Mouse (Mus musculus): ENCODE measurements at regions not wholly inside any gene's neighbourhood (a gene's known extent, or its start where the extent isn't known, plus 50 kb on each side); places are given as distances from the start of the nearest gene placed in this dataset.

DNA sequence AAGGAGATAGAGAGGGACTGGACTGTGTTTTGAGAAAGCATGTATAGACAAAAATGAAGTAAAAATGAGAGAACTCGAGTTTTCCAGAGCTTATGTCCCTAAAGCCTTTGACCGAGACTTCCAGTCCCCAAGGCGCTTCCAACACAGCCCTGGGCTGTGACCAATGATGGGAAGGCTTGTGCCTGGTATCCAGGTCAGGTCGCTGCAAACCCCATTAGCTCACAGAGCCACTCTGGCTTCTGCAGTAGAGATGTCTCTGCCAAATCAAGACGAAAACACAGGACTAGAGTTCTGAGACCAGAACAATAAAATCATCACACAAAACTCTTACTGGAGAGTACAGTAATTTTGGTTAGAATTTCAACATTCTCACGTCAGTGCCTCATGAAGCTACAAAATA is 218.5 kb upstream of the Zfp637 start:
- WGBS, result 79% methylated on average over 6 of the region's 6 CpGs
- no peak overlapping the region for H3K9ac ChIP-seq
- H3K4me3 ChIP-seq (ENCODE audit: low read depth, low read length), result no peak overlapping the region
- ATAC-seq, result no peak
- H3K27ac ChIP-seq (ENCODE audit: low read depth, low read length), result no peak overlapping the region
- H3K4me2 ChIP-seq (ENCODE audit: low read depth), result no peak overlapping the region
- no peaks in the 10 kb centered on the region for H3K36me3 ChIP-seq (ENCODE audit: insufficient read depth)
- no peaks in the 10 kb centered on the region for H3K27me3 ChIP-seq (ENCODE audit: insufficient read depth, low read length)
- 0 out of 2 replicates have a peak, but pooled peaks cover 8% of the 10 kb centered on the region for H3K9me3 ChIP-seq (ENCODE audit: low read length)
- no peaks in the 10 kb centered on the region for H3K4me1 ChIP-seq (ENCODE audit: insufficient read depth)
- TF ChIP-seq CTCF (IDR thresholded peaks at IDR 0.05; ENCODE audit: low read depth), result no peak
- DNase-seq, result no peak

DNA sequence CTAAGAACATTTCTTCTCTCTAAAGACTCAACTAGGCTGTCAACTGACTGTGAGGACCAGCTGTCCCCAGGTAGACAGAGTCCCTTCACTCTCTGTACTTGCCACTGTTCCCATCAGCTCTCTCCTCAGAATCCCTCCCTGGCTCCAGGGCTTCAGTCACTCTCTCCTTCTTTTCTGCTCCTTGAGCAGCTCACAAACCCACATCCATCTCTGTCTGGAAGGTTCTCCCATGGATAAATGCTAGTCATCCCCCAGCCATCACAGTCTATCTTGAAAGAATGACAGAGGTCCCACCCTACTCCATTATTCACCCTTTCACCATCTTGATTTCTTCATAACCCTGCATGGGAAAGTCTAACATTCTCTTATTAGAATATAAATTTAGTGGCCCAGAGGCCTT is 218.0 kb upstream of the Zfp637 start:
- Histone ChIP-seq H3K27me3 (ENCODE audit: insufficient read depth, low read length) (no peaks in the 10 kb centered on the region), H3K9ac (no peak overlapping the region), H3K9me3 (ENCODE audit: low read length) (0 out of 2 replicates have a peak, but pooled peaks cover 8% of the 10 kb centered on the region), H3K36me3 (ENCODE audit: insufficient read depth) (no peaks in the 10 kb centered on the region), H3K27ac (ENCODE audit: low read depth, low read length) (no peak overlapping the region), H3K4me2 (ENCODE audit: low read depth) (no peak overlapping the region), H3K4me1 (ENCODE audit: insufficient read depth) (no peaks in the 10 kb centered on the region), H3K4me3 (ENCODE audit: low read depth, low read length) (no peak overlapping the region)
- no peak for ATAC-seq
- TF ChIP-seq CTCF (IDR thresholded peaks at IDR 0.05; ENCODE audit: low read depth), result no peak
- DNase-seq, result no peak

DNA sequence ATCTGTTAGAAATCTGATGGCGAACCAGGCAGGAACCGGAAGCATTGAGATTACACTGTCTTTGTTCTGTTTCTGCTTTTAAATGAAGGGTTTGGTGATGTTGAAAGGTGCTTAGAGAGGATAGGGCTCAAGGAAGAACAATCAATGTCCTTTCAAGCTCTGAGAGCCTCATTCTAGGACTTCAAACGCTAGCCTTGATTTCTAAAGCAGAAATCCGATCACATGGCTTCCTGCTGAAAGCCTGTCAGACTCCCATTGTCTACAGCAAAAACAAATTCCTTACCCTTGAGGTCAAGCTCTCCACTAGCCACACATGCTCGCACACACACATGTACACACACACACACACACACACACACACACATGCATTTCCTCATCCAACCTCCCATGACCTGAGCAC is 215.3 kb upstream of the Zfp637 start:
- Histone ChIP-seq H3K4me1 (ENCODE audit: insufficient read depth) (no peaks in the 10 kb centered on the region), H3K9me3 (ENCODE audit: low read length) (no peaks in the 10 kb centered on the region), H3K27me3 (ENCODE audit: insufficient read depth, low read length) (no peaks in the 10 kb centered on the region), H3K9ac (no peak overlapping the region), H3K27ac (ENCODE audit: low read depth, low read length) (no peak overlapping the region), H3K36me3 (ENCODE audit: insufficient read depth) (no peaks in the 10 kb centered on the region), H3K4me3 (ENCODE audit: low read depth, low read length) (no peak overlapping the region), H3K4me2 (ENCODE audit: low read depth) (no peak overlapping the region)
- DNase-seq (no peak), ATAC-seq (no peak)
- TF ChIP-seq CTCF (IDR thresholded peaks at IDR 0.05; ENCODE audit: low read depth), result no peak
- 17% methylated on average over 5 of the region's 5 CpGs for WGBS

DNA sequence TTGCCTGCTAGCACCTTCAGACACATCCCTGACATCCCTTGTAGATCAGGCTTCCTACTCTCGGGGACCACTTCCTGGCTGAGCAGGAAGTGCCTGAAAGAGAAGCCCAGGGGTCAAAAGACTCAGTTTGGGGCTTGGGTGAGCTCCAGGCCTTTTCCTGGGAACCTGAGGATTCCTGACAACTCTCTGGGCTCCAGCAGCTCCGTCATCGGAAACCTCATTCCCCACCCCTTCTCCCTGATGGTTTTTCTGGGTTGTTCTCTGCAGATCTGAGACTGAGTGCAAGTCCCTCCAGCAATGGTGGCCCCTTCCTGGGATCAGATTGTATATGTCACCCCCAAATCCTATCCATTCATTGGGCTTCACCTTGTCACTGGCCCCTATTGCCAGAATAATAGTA is 213.5 kb upstream of the Zfp637 start:
- 90% methylated on average over 3 of the region's 3 CpGs for WGBS
- Histone ChIP-seq H3K27ac (ENCODE audit: low read depth, low read length) (no peak overlapping the region), H3K4me1 (ENCODE audit: insufficient read depth) (no peaks in the 10 kb centered on the region), H3K4me2 (ENCODE audit: low read depth) (no peak overlapping the region), H3K9me3 (ENCODE audit: low read length) (no peaks in the 10 kb centered on the region), H3K4me3 (ENCODE audit: low read depth, low read length) (no peak overlapping the region), H3K27me3 (ENCODE audit: insufficient read depth, low read length) (no peaks in the 10 kb centered on the region), H3K9ac (no peak overlapping the region), H3K36me3 (ENCODE audit: insufficient read depth) (no peaks in the 10 kb centered on the region)
- DNase-seq (no peak), ATAC-seq (no peak)
- no peak for TF ChIP-seq CTCF (IDR thresholded peaks at IDR 0.05; ENCODE audit: low read depth)

DNA sequence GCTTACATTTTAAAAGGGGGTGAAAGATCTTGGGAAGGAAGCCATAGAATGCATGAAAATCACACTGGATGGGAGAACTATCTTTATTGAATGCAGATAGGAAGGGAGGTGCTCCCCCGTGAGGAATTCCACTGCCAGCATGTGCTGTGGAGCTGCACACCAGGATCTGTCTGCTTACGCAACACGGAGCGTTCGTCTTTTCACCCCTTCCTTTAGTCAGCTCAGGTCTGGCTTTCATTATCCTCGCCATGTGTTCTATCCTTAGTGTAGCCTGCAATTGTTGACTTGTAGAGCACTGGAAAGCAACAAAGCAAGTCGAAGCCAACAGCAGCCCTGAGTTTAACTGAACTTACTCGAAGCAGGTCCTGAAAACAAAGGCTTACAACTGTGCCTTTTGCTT is 194.4 kb upstream of the Zfp637 start:
- TF ChIP-seq CTCF (IDR thresholded peaks at IDR 0.05; ENCODE audit: low read depth), result peak; percentile 19; the same call in 1 of the 2 replicates
- no peak for DNase-seq

DNA sequence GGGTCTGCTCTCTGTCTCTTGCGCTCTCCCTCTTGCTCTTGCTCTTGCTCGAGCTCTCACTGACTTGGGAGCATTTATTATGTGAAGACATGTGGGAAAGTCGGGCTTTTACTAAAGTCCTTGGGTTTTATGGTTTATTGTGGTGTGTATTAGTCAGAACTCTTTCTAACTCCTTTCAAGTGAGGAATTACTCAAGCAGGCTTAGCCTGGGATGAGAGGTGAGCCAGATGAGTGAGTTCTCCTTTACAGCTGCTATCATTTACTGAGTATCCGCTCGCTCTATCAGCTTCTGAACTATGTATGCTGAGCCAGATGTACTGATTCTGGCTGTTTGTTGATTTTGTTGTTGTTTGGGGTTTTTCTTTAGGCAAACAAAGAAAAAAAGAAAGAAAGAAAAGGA is 190.4 kb upstream of the Zfp637 start:
- H3K27me3 ChIP-seq (ENCODE audit: insufficient read depth, low read length), result no peaks in the 10 kb centered on the region; the same call in 1 of the 2 replicates

More for the DNA sequence above, 194.4 kb upstream of the Zfp637 start:
- ATAC-seq, result no peak
- Histone ChIP-seq H3K9me3 (ENCODE audit: low read length) (no peaks in the 10 kb centered on the region), H3K36me3 (ENCODE audit: insufficient read depth) (no peaks in the 10 kb centered on the region), H3K4me3 (ENCODE audit: low read depth, low read length) (no peak overlapping the region), H3K9ac (no peak overlapping the region), H3K4me1 (ENCODE audit: insufficient read depth) (no peaks in the 10 kb centered on the region), H3K4me2 (ENCODE audit: low read depth) (no peak overlapping the region), H3K27ac (ENCODE audit: low read depth, low read length) (no peak overlapping the region), H3K27me3 (ENCODE audit: insufficient read depth, low read length) (no peaks in the 10 kb centered on the region; the same call in 1 of the 2 replicates)
- WGBS, result 77% methylated on average over 8 of the region's 8 CpGs

DNA sequence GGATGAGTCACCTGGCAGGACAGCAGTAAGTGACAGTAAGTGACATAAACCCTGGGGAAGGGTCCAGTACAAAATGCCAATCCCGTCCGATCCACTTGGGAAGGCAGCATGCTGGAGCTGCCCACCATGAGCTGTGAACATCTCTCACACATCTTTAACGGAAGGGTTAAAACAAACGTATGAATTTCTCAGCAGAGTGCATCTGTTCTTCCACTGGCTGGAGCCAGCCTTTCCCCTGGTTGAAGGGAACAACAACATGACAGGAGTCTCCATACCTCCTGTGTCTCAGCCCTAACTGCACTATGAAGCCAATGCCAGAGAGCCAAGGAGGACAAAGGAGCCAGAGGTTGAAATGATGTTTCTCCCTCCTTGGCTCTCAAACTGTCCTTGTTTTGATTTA is 189.4 kb upstream of the Zfp637 start:
- Histone ChIP-seq H3K9ac (no peak overlapping the region), H3K36me3 (ENCODE audit: insufficient read depth) (no peaks in the 10 kb centered on the region), H3K27ac (ENCODE audit: low read depth, low read length) (no peak overlapping the region), H3K4me1 (ENCODE audit: insufficient read depth) (no peaks in the 10 kb centered on the region), H3K27me3 (ENCODE audit: insufficient read depth, low read length) (no peaks in the 10 kb centered on the region), H3K4me2 (ENCODE audit: low read depth) (no peak overlapping the region), H3K4me3 (ENCODE audit: low read depth, low read length) (no peak overlapping the region), H3K9me3 (ENCODE audit: low read length) (no peaks in the 10 kb centered on the region)
- ATAC-seq, result no peak
- DNase-seq, result no peak
- WGBS, result 87% methylated on average over 4 of the region's 4 CpGs
- TF ChIP-seq CTCF (IDR thresholded peaks at IDR 0.05; ENCODE audit: low read depth), result no peak

More for the DNA sequence above, 190.4 kb upstream of the Zfp637 start:
- TF ChIP-seq CTCF (IDR thresholded peaks at IDR 0.05; ENCODE audit: low read depth), result no peak
- Histone ChIP-seq H3K4me2 (ENCODE audit: low read depth) (no peak overlapping the region), H3K36me3 (ENCODE audit: insufficient read depth) (no peaks in the 10 kb centered on the region), H3K9ac (no peak overlapping the region), H3K9me3 (ENCODE audit: low read length) (no peaks in the 10 kb centered on the region), H3K4me3 (ENCODE audit: low read depth, low read length) (no peak overlapping the region), H3K4me1 (ENCODE audit: insufficient read depth) (no peaks in the 10 kb centered on the region), H3K27ac (ENCODE audit: low read depth, low read length) (no peak overlapping the region)
- DNase-seq (no peak), ATAC-seq (no peak)
- WGBS, result 86% methylated on average over 5 of the region's 5 CpGs

DNA sequence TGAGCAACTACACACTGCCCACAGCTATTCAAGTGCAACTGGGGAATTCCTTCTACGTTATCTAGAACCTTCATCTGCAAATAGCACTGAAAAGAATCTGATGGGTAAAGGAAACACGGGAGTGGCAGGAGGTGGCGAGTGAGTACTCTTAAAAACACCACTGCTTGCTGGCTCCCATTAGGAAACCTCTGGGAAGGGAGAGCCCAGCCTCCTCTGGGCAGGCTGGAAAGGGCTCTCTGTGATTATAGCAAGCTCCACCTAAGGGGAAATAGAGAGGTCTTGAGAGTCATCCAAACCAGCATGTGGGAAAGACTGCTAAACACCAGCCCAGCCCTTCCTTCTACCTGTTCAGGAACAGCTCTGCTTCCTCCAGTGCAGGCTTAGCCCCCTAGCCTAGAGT is 189.0 kb upstream of the Zfp637 start:
- no peak for DNase-seq
- no peak for ATAC-seq
- Histone ChIP-seq H3K4me1 (ENCODE audit: insufficient read depth) (no peaks in the 10 kb centered on the region), H3K4me2 (ENCODE audit: low read depth) (no peak overlapping the region), H3K27me3 (ENCODE audit: insufficient read depth, low read length) (no peaks in the 10 kb centered on the region), H3K9me3 (ENCODE audit: low read length) (no peaks in the 10 kb centered on the region), H3K9ac (no peak overlapping the region), H3K36me3 (ENCODE audit: insufficient read depth) (no peaks in the 10 kb centered on the region), H3K4me3 (ENCODE audit: low read depth, low read length) (no peak overlapping the region), H3K27ac (ENCODE audit: low read depth, low read length) (no peak overlapping the region)
- TF ChIP-seq CTCF (IDR thresholded peaks at IDR 0.05; ENCODE audit: low read depth), result no peak
- whole genome bisulfite sequencing, result 57% methylated on average over 3 of the region's 3 CpGs

All from forebrain, postnatal 0 days (tissue).